Mouse (Mus musculus) thymus, adult 2 months (tissue): ENCODE measurements around the gene Rtn1.

Experiments used
- CTCF ChIP-seq: fragments of 200-500 bp; IDR thresholded peaks from 2 replicates; pipeline ENCODE4 v1.5.1; 2012; ENCODE audit warnings: mild to moderate bottlenecking, control low read depth, low read length, moderate library complexity, borderline replicate concordance; ENCODE audit not compliant: control insufficient read depth, poor library complexity, insufficient read depth; ENCODE audit errors: extremely low read depth
- POLR2A ChIP-seq: fragments of 200-500 bp; IDR thresholded peaks from 2 replicates; pipeline ENCODE4 v1.6.1; 2012; ENCODE audit warnings: mild to moderate bottlenecking, low read length, control low read depth, moderate library complexity; ENCODE audit not compliant: control insufficient read depth, poor library complexity, insufficient read depth; ENCODE audit errors: extremely low read depth

DNA sequence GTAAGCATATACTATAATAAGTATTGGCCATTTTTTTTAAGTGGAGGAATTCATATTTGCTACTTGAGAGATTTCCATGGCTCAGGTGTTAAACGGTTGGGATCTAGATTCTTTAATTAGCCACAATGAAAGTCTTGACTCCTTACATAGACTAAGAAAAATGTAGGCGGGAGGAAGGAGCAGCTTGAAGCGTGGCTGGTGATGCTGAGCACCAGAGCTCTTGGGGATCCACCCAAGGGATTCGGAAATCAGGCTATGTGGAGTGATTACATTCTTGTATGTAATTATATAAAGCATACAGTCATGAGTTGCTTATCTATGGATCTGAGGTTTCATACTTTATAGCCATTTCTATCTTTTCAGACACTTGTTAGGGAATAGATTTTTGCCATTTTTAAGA lies 229.3 kb downstream of the Rtn1 start:
- TF ChIP-seq CTCF = no peak
- no peak for TF ChIP-seq POLR2A
